ENCODE assay signal across 8 mouse cellular contexts in the genomic region with DNA sequence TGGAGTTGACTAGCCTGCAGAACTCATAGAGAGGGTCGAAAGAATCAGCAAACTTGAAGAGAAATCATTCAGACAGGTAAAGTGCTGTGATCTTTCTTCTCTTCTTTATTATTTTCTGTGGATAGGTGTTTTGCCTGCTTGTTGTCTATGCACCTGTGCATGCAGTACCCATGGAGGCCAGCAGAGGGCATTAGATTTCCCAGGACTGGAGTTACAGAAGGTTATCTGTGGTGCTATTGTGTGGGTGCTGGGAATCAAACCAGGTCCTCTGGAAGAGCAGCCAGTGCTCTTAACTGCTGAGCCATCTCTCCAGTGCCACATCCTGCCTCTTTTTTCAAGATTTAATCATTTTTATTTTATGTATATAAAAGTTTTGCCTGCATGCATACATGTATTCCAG. TPM values are rescaled to one million over a fixed set of nuclear protein-coding genes. Genes with fewer than 3 reads are reported as not detected.
DNase-seq lines count a peak whose midpoint lies in the region; ATAC-seq and TF ChIP-seq lines count a peak whose summit lies in the region.

No protein-coding gene starts in this region.

- no peaks in the 10 kb centered on the region for H3K36me3 ChIP-seq in midbrain, embryonic 14.5 days (ENCODE audit: control insufficient read depth, insufficient read depth, low read length)
- no peaks in the 10 kb centered on the region for H3K36me3 ChIP-seq in midbrain, embryonic 15.5 days (replicated peaks)
- H3K36me3 ChIP-seq in liver, embryonic 14.5 days (replicated peaks; ENCODE audit: control insufficient read depth, insufficient read depth, low read depth): no peaks in the 10 kb centered on the region

- H3K4me1 ChIP-seq in midbrain, embryonic 14.5 days (ENCODE audit: control insufficient read depth, insufficient read depth, low read length): no peaks in the 10 kb centered on the region
- no peaks in the 10 kb centered on the region for H3K4me1 ChIP-seq in midbrain, embryonic 15.5 days
- no peaks in the 10 kb centered on the region for H3K4me1 ChIP-seq in liver, embryonic 14.5 days (replicated peaks; ENCODE audit: control insufficient read depth in 2 of 2, insufficient read depth in 2 of 2, low read length in 1 of 2)

- no peaks in the 10 kb centered on the region for H3K27me3 ChIP-seq in midbrain, embryonic 14.5 days (ENCODE audit: control insufficient read depth, insufficient read depth, low read length)
- no peaks in the 10 kb centered on the region for H3K27me3 ChIP-seq in midbrain, embryonic 15.5 days (replicated peaks)
- no peaks in the 10 kb centered on the region for H3K27me3 ChIP-seq in liver, embryonic 14.5 days (ENCODE audit: control insufficient read depth, insufficient read depth, low read length)

- H3K4me3 ChIP-seq in midbrain, embryonic 14.5 days (replicated peaks; ENCODE audit: low read depth, low read length): no peak overlapping the region
- no peak overlapping the region for H3K4me3 ChIP-seq in midbrain, embryonic 15.5 days
- no peak overlapping the region for H3K4me3 ChIP-seq in liver, embryonic 14.5 days (ENCODE audit: insufficient read depth in 1 of 2, low read depth in 2 of 2, low read length in 2 of 2)

- no peak overlapping the region for H3K4me2 ChIP-seq in midbrain, embryonic 14.5 days (ENCODE audit: low read length)
- H3K4me2 ChIP-seq in midbrain, embryonic 15.5 days: no peak overlapping the region
- no peak overlapping the region for H3K4me2 ChIP-seq in liver, embryonic 14.5 days (ENCODE audit: low read depth)

- peak; percentile 84 for TF ChIP-seq CTCF in liver, embryonic 14.5 days (IDR thresholded peaks at IDR 0.05; ENCODE audit: low read depth)

- no peak overlapping the region for H3K9ac ChIP-seq in midbrain, embryonic 14.5 days (replicated peaks; ENCODE audit: low read length)
- H3K9ac ChIP-seq in midbrain, embryonic 15.5 days: no peak overlapping the region
- no peak overlapping the region for H3K9ac ChIP-seq in liver, embryonic 14.5 days (replicated peaks)

- 42% methylated on average over 1 of the region's 1 CpGs for WGBS in midbrain, embryonic 14.5 days
- WGBS in midbrain, embryonic 15.5 days: 61% methylated on average over 1 of the region's 1 CpGs
- WGBS in liver, embryonic 14.5 days (ENCODE audit: insufficient replicate concordance): 31% methylated on average over 1 of the region's 1 CpGs

- no peak overlapping the region for H3K27ac ChIP-seq in midbrain, embryonic 14.5 days (replicated peaks; ENCODE audit: low read depth, low read length)
- H3K27ac ChIP-seq in midbrain, embryonic 15.5 days: no peak overlapping the region
- no peak overlapping the region for H3K27ac ChIP-seq in liver, embryonic 14.5 days

- no peak for ATAC-seq in midbrain, embryonic 14.5 days (ENCODE audit: low FRiP score, low TSS enrichment)
- no peak for ATAC-seq in midbrain, embryonic 15.5 days (replicated peaks)
- ATAC-seq in liver, embryonic 14.5 days (ENCODE audit: insufficient read depth): no peak

- DNase-seq in embryo, embryonic 10.5 days (ENCODE audit: low spot score): peak; percentile 12
- DNase-seq in embryo, embryonic 9.5 days (ENCODE audit: extremely low spot score): no peak
- peak; percentile 9 for DNase-seq in midbrain, embryonic 14.5 days
- DNase-seq in liver, embryonic 14.5 days (ENCODE audit: low read depth in 3 of 3, low spot score in 3 of 3): no peak
- DNase-seq in thymus, postnatal 25 days: peak; percentile 64
- no peak for DNase-seq in layer of hippocampus, adult 9-11 months
- no peak for DNase-seq in gastrocnemius, postnatal 10 days

- no peaks in the 10 kb centered on the region for H3K9me3 ChIP-seq in midbrain, embryonic 14.5 days (ENCODE audit: control insufficient read depth, low read length)
- no peaks in the 10 kb centered on the region for H3K9me3 ChIP-seq in midbrain, embryonic 15.5 days
- H3K9me3 ChIP-seq in liver, embryonic 14.5 days (ENCODE audit: control insufficient read depth, low read length): no peaks in the 10 kb centered on the region

- no peak for TF ChIP-seq EP300 in liver, embryonic 14.5 days (IDR thresholded peaks at IDR 0.05; ENCODE audit: low read depth)

RNA-seq across cellular contexts. Expression of gene Fgd3, which starts 28.7 kb away (rescaled TPM):
- polyA plus RNA-seq in midbrain, embryonic 14.5 days (2014; fragmentation: Nextera tagmentation; extraction: Ambion mirVana): 1.8 and 2.0 TPM in 2 replicates
- polyA plus RNA-seq in midbrain, embryonic 15.5 days (2015; fragmentation: Nextera tagmentation; extraction: Ambion mirVana): 3.1 TPM in 2 replicates
- polyA plus RNA-seq in liver, embryonic 14.5 days (2012; rRNA removed): 0.50 and 0.64 TPM in 2 replicates
- 0.11 TPM in 2 replicates for polyA plus RNA-seq in liver, embryonic 14.5 days (2014; fragmentation: Nextera tagmentation; extraction: Ambion mirVana)
- 1 to 10 TPM in 1 of 2 experiments, under 1 TPM in 1; 0.66 to 1.9 TPM for total RNA-seq in gastrocnemius, postnatal 10 days (2021)

RNA-seq across cellular contexts. Expression of gene Susd3, which starts 42.9 kb away (rescaled TPM):
- polyA plus RNA-seq in midbrain, embryonic 14.5 days (2014; fragmentation: Nextera tagmentation; extraction: Ambion mirVana): 0.32 and 1.1 TPM in 2 replicates
- 0.54 and 0.59 TPM in 2 replicates for polyA plus RNA-seq in midbrain, embryonic 15.5 days (2015; fragmentation: Nextera tagmentation; extraction: Ambion mirVana)
- 1.1 and 1.3 TPM in 2 replicates for polyA plus RNA-seq in liver, embryonic 14.5 days (2012; rRNA removed)
- 1.2 and 1.4 TPM in 2 replicates for polyA plus RNA-seq in liver, embryonic 14.5 days (2014; fragmentation: Nextera tagmentation; extraction: Ambion mirVana)
- total RNA-seq in gastrocnemius, postnatal 10 days (2021): 1 to 10 TPM in 1 of 2 experiments, under 1 TPM in 1; 0.47 to 1.0 TPM

RNA-seq across cellular contexts. Expression of gene Bicd2, which starts 50.0 kb away (rescaled TPM):
- 25.3 and 30.1 TPM in 2 replicates for polyA plus RNA-seq in midbrain, embryonic 14.5 days (2014; fragmentation: Nextera tagmentation; extraction: Ambion mirVana)
- 28.3 and 29.2 TPM in 2 replicates for polyA plus RNA-seq in midbrain, embryonic 15.5 days (2015; fragmentation: Nextera tagmentation; extraction: Ambion mirVana)
- 5.6 and 6.4 TPM in 2 replicates for polyA plus RNA-seq in liver, embryonic 14.5 days (2012; rRNA removed)
- 5.9 and 7.0 TPM in 2 replicates for polyA plus RNA-seq in liver, embryonic 14.5 days (2014; fragmentation: Nextera tagmentation; extraction: Ambion mirVana)
- 10 to 100 TPM; 21.5 to 25.5 TPM for total RNA-seq in gastrocnemius, postnatal 10 days (2021)

Comparison
In these comparisons a context has a peak if more than half of its experiments do, and no peak if none do; other contexts are left out.
1. DNase-seq: peak in embryo, embryonic 10.5 days (single experiment), midbrain, embryonic 14.5 days (single experiment) and thymus, postnatal 25 days (single experiment); none in embryo, embryonic 9.5 days (single experiment), liver, embryonic 14.5 days (0 of 3), layer of hippocampus, adult 9-11 months (single experiment) and gastrocnemius, postnatal 10 days (single experiment).